Mouse (Mus musculus) heart, embryonic 14.5 days (tissue): Measurements from ENCODE around the gene Maneal. TPM values are rescaled to one million over a fixed set of nuclear protein-coding genes. Genes with fewer than 3 reads are reported as not detected.

ENCODE experiments used
- ATAC-seq: fragments of 200-750 bp; cut with Nextera tagmentation; 2 replicates; pipeline ENCODE4 v1.8.0; 2017; ENCODE audit warnings: low read depth, moderate TSS enrichment; ENCODE audit not compliant: insufficient number of reproducible peaks, insufficient read depth, low FRiP score
- H3K27ac ChIP-seq, 2 experiments: fragments of 200-500 bp in 1 of 2; fragments of 300-500 bp in 1 of 2; sonication (generic) in 1 of 2; replicated peaks in 1 of 2; 2 replicates each; pipeline ENCODE4 v1.5.1; 2012 to 2014; ENCODE audit warnings: low read depth in 2 of 2, low read length in 2 of 2, control low read depth in 1 of 2, mild to moderate bottlenecking in 1 of 2, mixed read lengths in 1 of 2; ENCODE audit not compliant: control insufficient read depth in 1 of 2, insufficient read depth in 1 of 2
- H3K27me3 ChIP-seq: fragments of 300-500 bp; sonication (generic); 2 replicates; pipeline ENCODE4 v1.6.1; 2014; ENCODE audit warnings: mild to moderate bottlenecking, low read length, control low read depth; ENCODE audit not compliant: control insufficient read depth, insufficient read depth
- H3K36me3 ChIP-seq: fragments of 300-500 bp; sonication (generic); 2 replicates; pipeline ENCODE4 v1.6.1; 2014; ENCODE audit warnings: mild to moderate bottlenecking, control low read depth, low read length, mixed read lengths; ENCODE audit not compliant: control insufficient read depth, insufficient read depth
- H3K4me1 ChIP-seq, 2 experiments: fragments of 200-500 bp in 1 of 2; fragments of 300-500 bp in 1 of 2; sonication (generic) in 1 of 2; 2 replicates each; pipeline ENCODE4 v1.6.1; 2012 to 2014; ENCODE audit warnings: low read length in 2 of 2, control low read depth in 1 of 2, mixed read lengths in 1 of 2; ENCODE audit not compliant: control insufficient read depth in 2 of 2, insufficient read depth in 2 of 2
- H3K4me2 ChIP-seq: fragments of 300-500 bp; sonication (generic); 2 replicates; pipeline ENCODE4 v1.6.1; 2014; ENCODE audit warnings: mild to moderate bottlenecking, low read length
- H3K4me3 ChIP-seq, 2 experiments: fragments of 200-500 bp in 1 of 2; fragments of 300-500 bp in 1 of 2; sonication (generic) in 1 of 2; 2 replicates each; pipeline ENCODE4 v1.5.1; 2012 to 2014; ENCODE audit warnings: low read length in 2 of 2, mild to moderate bottlenecking in 2 of 2, control low read depth in 1 of 2, low read depth in 1 of 2, moderate library complexity in 1 of 2; ENCODE audit not compliant: control insufficient read depth in 1 of 2, insufficient read depth in 1 of 2
- H3K9ac ChIP-seq: fragments of 300-500 bp; sonication (generic); 2 replicates; pipeline ENCODE4 v1.6.1; 2014; ENCODE audit warnings: mild to moderate bottlenecking, low read length
- H3K9me3 ChIP-seq: fragments of 300-500 bp; sonication (generic); 2 replicates; pipeline ENCODE4 v1.6.1; 2016; ENCODE audit warnings: low read length, control low read depth; ENCODE audit not compliant: control insufficient read depth
- WGBS: fragments of 180-500 bp; shearing (Covaris S2); extraction: QIAGEN DNeasy Blood & Tissue Kit; methylation state at CpG from one replicate; pipeline ENCODE4 v1.1.7; 2014; 5-methylcytosine and 5-hydroxymethylcytosine counted together
- polyA plus RNA-seq: library from polyadenylated mRNA; unstranded; fragments of >200 nt; fragmentation: Nextera tagmentation; extraction: Ambion mirVana; gene quantifications from 2 replicates; pipeline ENCODE4 v1.2.1, GENCODE M21; 2014

The Maneal gene
- polyA plus RNA-seq: 0.14 and 0.16 TPM in 2 replicates

DNA sequence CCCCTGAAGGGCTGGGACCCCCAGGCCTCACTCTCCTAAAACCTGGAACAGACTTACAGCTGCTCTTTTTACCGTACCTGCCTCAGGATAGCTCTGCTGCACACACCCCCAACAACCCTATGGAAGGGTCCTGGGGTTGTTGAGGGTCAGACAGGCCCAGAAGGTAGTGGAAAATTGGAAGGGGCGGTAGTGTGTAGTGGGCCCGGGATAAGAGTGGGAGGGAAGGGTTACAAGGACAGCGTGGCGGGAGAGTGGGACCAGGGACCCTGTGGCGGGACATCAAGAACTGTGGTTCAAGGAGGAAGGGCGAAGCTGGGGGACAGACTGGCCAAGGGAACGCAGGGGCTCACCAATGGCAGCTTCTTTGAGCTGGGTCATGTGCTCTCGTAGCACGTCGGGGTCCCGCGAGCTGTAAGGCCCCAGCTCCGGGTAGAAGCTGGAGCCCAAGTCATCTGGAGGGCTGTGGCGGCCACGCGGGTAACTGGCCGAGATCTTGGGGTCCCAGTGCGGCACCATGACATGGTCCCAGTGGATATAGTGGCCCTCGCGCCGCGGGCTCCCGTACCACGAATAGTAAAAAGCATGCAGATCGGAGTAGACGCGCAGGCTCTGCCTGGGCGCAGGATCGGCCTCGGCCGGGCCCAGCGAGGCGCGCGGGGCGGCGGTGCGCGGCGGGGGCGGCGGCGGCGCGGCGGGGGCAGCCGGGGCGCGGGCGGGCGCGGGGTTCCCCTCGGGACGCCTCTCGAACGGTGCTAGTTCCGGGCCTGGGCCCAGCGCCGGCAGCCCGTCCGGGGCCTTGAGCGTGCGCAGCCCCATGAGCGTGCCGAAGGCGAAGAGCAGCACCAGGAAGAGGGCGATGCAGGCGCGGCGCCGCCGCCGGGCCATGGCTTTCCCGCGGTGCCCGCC, at the start of gene Maneal:
Maneal (minus strand) TSS at position 889 of the 906 bp plus-strand sequence.
- no peak within 1 kb of the TSS for H3K27ac ChIP-seq
- no peak for ATAC-seq
- peaks cover 0 to 2% of the 10 kb centered on the region in 2 experiments; a peak in 2 of 4 replicates for H3K4me1 ChIP-seq
- H3K9me3 ChIP-seq: no peaks in the 10 kb centered on the region
- peak within 1 kb of the TSS; percentile 25 for H3K9ac ChIP-seq
- H3K4me2 ChIP-seq: peak within 1 kb of the TSS; percentile 75
- H3K27me3 ChIP-seq: peaks cover 29% of the 10 kb centered on the region
- H3K36me3 ChIP-seq: peaks cover 5% of the 10 kb centered on the region; the same call in 1 of the 2 replicates
- WGBS: 4% methylated on average over 57 of the region's 77 CpGs
- H3K4me3 ChIP-seq: peak within 1 kb of the TSS; percentile 45 to 49

DNA sequence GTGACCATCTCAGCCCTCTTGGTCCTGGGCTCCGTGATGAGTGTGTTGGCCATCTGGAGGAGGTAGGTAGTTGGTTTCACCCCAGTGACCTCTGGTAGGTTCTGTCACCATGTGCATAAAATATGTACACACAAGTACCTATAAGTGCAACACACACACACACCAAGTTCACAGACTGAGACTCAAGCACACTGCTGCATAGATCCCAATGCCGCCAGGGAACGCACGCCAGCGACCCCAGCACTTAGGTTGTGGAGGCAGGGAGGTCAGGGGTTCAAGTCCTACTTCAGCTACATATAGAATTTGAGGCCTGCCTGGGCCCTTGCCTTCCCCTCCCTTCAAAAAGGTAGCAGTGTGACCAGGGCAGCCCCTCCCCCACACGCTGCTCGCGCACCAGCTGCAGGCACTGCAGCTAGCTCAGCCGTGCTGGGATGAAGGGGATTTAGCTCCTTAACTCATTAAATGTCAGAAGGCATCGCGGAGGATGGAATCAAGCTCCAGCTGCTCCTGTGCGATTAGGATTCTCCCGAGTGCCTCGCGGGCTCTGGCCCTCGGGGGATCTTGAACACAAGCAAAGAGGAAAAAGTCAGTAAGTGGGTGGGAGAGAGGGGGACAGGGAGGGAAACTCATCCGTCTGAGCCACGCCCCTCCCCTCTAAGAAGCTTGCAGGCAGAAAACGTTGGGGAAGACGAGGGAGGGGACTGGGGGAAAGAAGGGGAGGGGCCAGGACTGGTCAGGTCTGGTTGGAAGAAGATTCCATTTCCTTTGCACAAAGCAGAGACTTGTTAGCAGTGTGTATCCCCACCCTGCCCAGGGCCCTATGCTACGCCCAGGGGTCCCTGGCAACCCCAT, 44.2 kb upstream of the Maneal start:
- Histone ChIP-seq H3K4me3 (0 out of 4 replicates have a peak overlapping the region, but pooled peaks of 1 of the 2 experiments have one; percentile 4), H3K9me3 (no peaks in the 10 kb centered on the region), H3K4me1 (peaks cover 3 to 7% of the 10 kb centered on the region in 2 experiments; a peak in 2 of 4 replicates), H3K36me3 (no peaks in the 10 kb centered on the region), H3K4me2 (peak overlapping the region; percentile 56), H3K9ac (peak overlapping the region; percentile 34; the same call in 1 of the 2 replicates), H3K27ac (no peak overlapping the region), H3K27me3 (peaks cover 8% of the 10 kb centered on the region; the same call in 1 of the 2 replicates)
- WGBS: 9% methylated on average over 21 of the region's 21 CpGs
- 0 out of 2 replicates have a peak, but pooled peaks have one; percentile 40 for ATAC-seq

DNA sequence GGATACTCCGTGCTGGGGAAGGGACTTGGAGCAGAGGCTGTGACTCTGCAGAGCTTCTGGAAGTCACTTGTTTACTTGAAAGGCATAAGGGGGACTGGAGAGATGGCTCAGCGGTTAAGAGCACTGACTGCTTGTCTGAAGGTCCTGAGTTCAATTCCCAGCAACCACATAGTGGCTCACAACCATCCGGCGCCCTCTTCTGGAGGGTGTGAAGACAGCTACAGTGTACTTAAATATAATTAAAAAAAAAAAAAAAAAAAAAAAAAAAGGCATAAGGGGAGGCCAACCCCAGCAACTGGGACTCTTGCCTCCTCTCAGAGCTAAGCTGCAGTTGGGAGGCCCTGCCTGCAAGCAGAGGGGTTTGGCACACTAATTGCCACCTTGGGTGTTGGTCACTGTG, 43.4 kb upstream of the Maneal start:
- H3K27me3 ChIP-seq: peaks cover 8% of the 10 kb centered on the region; the same call in 1 of the 2 replicates
- no peak for ATAC-seq
- H3K9me3 ChIP-seq: no peaks in the 10 kb centered on the region
- no peak overlapping the region for H3K27ac ChIP-seq
- H3K4me3 ChIP-seq: no peak overlapping the region
- no peak overlapping the region for H3K9ac ChIP-seq
- H3K4me2 ChIP-seq: no peak overlapping the region
- no peaks in the 10 kb centered on the region for H3K36me3 ChIP-seq
- H3K4me1 ChIP-seq: peaks cover 3 to 7% of the 10 kb centered on the region in 2 experiments; a peak in 2 of 4 replicates
- WGBS: 66% methylated on average over 4 of the region's 4 CpGs

DNA sequence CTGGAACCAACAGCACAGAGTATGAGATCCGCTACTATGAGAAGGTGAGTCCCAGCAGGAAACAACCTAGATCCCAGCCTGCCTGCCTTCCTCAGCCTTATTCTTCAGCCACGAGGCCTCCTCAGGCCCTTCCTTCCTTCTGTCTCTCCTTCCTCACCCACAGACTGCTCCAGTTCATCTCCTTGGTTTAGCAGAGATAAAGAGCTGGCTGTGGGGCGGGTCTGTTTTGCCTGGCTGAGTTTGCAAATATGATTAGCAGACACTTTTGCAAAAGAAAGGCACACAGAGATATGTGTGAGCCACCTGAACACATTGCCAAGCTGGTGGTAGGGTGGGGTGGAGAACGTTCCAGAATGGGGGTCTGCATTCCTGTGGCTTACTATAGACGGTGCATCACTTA, 37.9 kb upstream of the Maneal start:
- ATAC-seq: no peak
- 52% methylated on average over 5 of the region's 5 CpGs for WGBS
- no peak overlapping the region for H3K9ac ChIP-seq
- peaks cover 3 to 4% of the 10 kb centered on the region in 2 experiments for H3K4me1 ChIP-seq
- no peak overlapping the region for H3K4me3 ChIP-seq
- H3K9me3 ChIP-seq: no peaks in the 10 kb centered on the region
- no peak overlapping the region for H3K27ac ChIP-seq
- H3K4me2 ChIP-seq: no peak overlapping the region
- peaks cover 44% of the 10 kb centered on the region for H3K27me3 ChIP-seq
- H3K36me3 ChIP-seq: no peaks in the 10 kb centered on the region

DNA sequence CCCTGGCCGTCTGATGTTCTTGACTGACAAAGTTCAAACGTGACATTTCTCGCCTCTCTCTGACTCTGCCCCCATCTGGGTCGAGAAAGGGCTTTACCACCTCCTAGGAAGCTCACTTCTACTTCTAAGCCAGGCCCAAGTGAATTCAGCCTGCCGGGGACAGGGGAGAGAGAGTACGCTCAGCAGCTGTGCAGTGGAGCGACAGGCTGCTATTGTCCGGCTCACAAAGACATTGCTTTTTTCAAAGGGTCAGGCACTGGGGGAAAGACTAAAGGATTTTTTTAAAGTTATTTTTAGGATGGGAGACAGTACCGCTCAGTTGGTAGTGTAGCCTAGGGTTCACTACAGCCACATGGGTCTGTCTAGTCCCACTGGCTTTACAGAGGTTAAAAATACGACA, 36.5 kb upstream of the Maneal start:
- Histone ChIP-seq H3K27ac (no peak overlapping the region), H3K9ac (no peak overlapping the region), H3K4me1 (peaks cover 4 to 6% of the 10 kb centered on the region in 2 experiments), H3K36me3 (no peaks in the 10 kb centered on the region), H3K4me2 (no peak overlapping the region), H3K4me3 (no peak overlapping the region), H3K27me3 (peaks cover 54% of the 10 kb centered on the region), H3K9me3 (no peaks in the 10 kb centered on the region)
- WGBS: 51% methylated on average over 10 of the region's 10 CpGs
- no peak for ATAC-seq

- H3K9me3 ChIP-seq: no peaks in the 10 kb centered on the region
- ATAC-seq: 0 out of 2 replicates have a peak, but pooled peaks have one; percentile 17
- 2% methylated on average over 83 of the region's 83 CpGs for WGBS
- H3K27me3 ChIP-seq: peaks cover 76% of the 10 kb centered on the region
- H3K27ac ChIP-seq: no peak overlapping the region
- peak overlapping the region; percentile 38 to 45 for H3K4me3 ChIP-seq
- H3K36me3 ChIP-seq: no peaks in the 10 kb centered on the region
- H3K9ac ChIP-seq: no peak overlapping the region
- peak overlapping the region; percentile 71 for H3K4me2 ChIP-seq
- H3K4me1 ChIP-seq: peaks cover 4 to 6% of the 10 kb centered on the region in 2 experiments
Measured at GRCm38 (mm10) chr4:124894508-124895428, 32.8 kb upstream of the Maneal start.
